Mouse (Mus musculus) spleen, embryonic (tissue): ENCODE measurements around the gene Thbs3.

Experiments
- CTCF ChIA-PET: fragments of 350-600 bp; sonication (Branson Sonifier 250); formaldehyde crosslinking; loops from one replicate; lab custom pipeline; 2022; lab: Charles Lee

Gene Thbs3

GRCm38 (mm10) chr3:89195979-89196877, 18.8 kb upstream of the Thbs3 start:
- CTCF ChIA-PET = no interaction called here

- CTCF ChIA-PET = interaction anchor here (0.5 to 0.8 kb wide), 2 partner anchors 893 to 899 kb away, joined by 3 to 6 read pairs; no protein-coding TSS in a partner anchor
Measured at GRCm38 (mm10) chr3:89199839-89200238, 15.1 kb upstream of the Thbs3 start.

- CTCF ChIA-PET = interaction anchor here (0.6 to 0.7 kb wide), 3 partner anchors 12 to 1305 kb away, joined by 3 to 5 read pairs (median 4); partner anchors contain the start of gene Trim46
Measured at GRCm38 (mm10) chr3:89202253-89203141, 12.5 kb upstream of the Thbs3 start, which contains the start of gene Gba. Gene Gba, plus strand, starts transcription at chr3:89202928.

GRCm38 (mm10) chr3:89203142-89203514, 11.9 kb upstream of the Thbs3 start:
- CTCF ChIA-PET = interaction anchor here (0.6 to 0.7 kb wide), 3 partner anchors 13 to 1304 kb away, joined by 3 to 5 read pairs (median 4); partner anchors contain the start of gene Trim46

GRCm38 (mm10) chr3:89206079-89206478, 8.9 kb upstream of the Thbs3 start:
- CTCF ChIA-PET = no interaction called here

DNA sequence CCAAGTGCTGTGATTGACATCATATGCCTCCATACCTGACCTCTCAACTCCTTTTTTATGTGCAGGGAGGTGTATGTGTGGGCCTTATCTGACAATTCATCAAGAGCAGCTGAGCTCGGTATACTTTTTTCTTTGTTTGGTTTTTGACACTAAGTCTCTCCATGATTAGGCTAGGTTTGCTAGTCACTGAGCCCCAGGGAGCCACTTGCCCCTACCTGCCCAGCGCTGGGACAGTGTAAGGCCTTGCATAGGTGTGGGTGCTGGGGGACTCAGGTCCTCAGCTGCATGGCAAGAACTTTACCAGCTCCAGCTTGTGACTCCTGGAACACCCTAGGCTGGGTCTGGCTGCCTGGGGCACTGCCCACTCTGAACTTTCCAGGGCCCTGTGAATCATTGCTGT, 8.3 kb upstream of the Thbs3 start:
- CTCF ChIA-PET = no interaction called here

- CTCF ChIA-PET = no interaction called here
Measured at GRCm38 (mm10) chr3:89208075-89208657, 6.8 kb upstream of the Thbs3 start.

- CTCF ChIA-PET = no interaction called here
Measured at GRCm38 (mm10) chr3:89208736-89209135, 6.2 kb upstream of the Thbs3 start.

- CTCF ChIA-PET = no interaction called here
Measured at GRCm38 (mm10) chr3:89209731-89210130, 5.2 kb upstream of the Thbs3 start.

DNA sequence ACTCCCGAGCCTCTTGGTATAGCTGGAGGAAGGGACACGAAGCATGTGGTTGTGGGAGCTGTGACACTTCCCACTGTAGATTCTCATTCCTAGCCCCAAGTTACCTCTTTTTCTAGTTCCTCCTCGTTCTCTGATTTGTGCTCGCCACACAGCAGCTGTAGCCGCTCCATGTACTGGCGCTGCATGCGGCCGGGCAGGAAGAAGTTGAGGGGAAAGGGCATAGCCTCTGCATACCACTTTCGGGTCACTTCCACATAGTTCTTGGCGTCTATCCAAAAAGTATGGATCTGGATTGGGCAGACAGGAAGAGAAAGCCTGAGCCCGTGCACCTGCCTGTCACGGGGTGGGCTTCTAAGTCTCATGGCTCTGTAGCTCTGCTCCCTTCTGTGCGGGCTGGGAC, 4.8 kb upstream of the Thbs3 start:
- CTCF ChIA-PET = no interaction called here

DNA sequence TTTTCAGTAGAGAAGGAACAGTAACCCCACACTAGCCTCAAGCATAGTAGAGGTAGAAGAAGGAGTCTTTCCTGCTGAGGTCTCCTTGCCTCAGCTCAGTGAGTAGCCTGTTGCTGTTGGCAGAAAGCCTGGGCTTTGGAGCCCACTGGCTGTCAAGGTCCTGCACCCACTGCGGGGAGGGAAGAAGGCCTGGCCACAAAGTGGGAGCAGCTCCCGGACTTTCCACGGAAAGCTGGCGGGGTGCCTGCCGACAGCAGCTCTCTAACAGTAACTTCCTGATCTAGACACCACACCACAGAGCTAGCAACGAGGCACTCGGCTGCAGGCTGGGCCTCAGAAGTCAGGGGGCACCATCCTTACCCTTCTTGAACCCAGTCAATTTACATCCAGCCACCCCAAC, 4.2 kb upstream of the Thbs3 start:
- CTCF ChIA-PET = no interaction called here

- CTCF ChIA-PET = interaction anchor here (0.7 to 0.9 kb wide), 2 partner anchors 31 to 1044 kb away, joined by 5 to 7 read pairs; no protein-coding TSS in a partner anchor
Measured at GRCm38 (mm10) chr3:89213803-89214530, 1.0 kb upstream of the Thbs3 start.

GRCm38 (mm10) chr3:89215853-89216252, 873 bp downstream of the Thbs3 start:
- CTCF ChIA-PET = interaction anchor here (0.6 to 1.0 kb wide), 2 partner anchors 19 to 130 kb away, joined by 3 to 4 read pairs; no protein-coding TSS in a partner anchor

- CTCF ChIA-PET = interaction anchor here (0.7 to 1.0 kb wide), 2 partner anchors 19 to 36 kb away, joined by 3 to 4 read pairs; no protein-coding TSS in a partner anchor
Measured at GRCm38 (mm10) chr3:89216407-89216806, 1.4 kb downstream of the Thbs3 start.

GRCm38 (mm10) chr3:89218271-89218670, 3.3 kb downstream of the Thbs3 start:
- CTCF ChIA-PET = no interaction called here

DNA sequence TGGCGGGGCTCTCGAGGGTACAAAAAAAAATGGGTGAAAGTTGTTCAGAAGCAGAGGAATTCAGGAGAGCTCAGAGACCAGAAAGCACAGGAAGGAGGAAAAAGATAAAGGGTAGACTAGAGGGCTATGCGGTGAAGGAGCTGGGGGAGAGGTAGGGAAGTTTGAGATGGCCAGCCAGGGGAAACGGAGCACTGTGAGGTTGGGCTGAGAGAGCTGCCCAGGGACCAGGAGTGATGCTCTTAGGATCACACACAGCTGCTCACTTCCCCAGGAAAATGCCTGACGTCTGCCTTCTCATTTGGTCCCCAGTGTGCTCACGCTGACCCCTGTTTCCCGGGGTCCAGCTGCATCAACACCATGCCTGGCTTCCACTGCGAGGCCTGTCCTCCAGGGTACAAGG, 4.6 kb downstream of the Thbs3 start:
- CTCF ChIA-PET = no interaction called here

DNA sequence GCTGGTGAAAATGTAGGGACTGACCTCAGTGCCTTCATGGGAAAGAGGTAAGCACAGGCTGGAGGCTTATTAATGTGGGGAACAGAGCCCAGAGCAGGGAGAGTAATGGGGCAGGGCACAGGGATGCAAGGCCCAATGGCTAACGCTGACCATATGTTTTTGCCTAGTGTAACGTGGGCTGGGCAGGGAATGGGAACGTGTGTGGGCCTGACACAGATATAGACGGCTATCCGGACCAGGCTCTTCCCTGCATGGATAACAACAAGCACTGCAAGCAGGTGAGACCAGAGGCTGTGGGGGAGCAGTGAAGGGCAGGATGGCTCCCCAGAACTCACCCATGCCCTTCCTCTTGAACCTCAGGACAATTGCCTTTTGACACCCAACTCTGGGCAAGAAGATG, 6.2 kb downstream of the Thbs3 start:
- CTCF ChIA-PET = no interaction called here

- CTCF ChIA-PET = no interaction called here
Measured at GRCm38 (mm10) chr3:89224796-89225195, 9.8 kb downstream of the Thbs3 start.

- CTCF ChIA-PET = no interaction called here
Measured at GRCm38 (mm10) chr3:89225321-89225815, 10.4 kb downstream of the Thbs3 start.

DNA sequence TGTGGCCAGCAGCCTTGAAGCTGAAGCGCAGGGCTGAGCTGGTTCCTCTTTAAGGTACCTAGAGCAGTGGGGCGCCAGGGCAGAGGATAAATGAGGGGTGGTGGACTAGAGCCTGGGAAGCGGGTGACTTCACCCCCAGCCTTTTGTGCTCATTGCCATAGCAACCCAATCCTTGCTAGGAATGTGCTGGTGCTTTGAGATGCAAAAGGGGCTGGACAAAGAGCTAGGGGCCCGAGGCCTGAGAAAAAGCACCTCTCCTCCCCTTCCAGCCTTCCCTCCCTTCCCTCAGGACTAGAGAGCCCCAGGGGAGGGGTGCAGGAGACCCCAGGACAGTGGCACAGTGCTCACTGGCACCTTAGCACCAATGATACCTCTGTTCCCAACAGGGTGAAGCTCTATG, 10.9 kb downstream of the Thbs3 start:
- CTCF ChIA-PET = interaction anchor here (0.6 kb wide), 1 partner anchor 1122 kb away, joined by 7 read pairs; no protein-coding TSS in a partner anchor
